Mouse (Mus musculus): ENCODE results near the gene Cirbp.

- no peak for TF ChIP-seq CTCF (IDR thresholded peaks at IDR 0.05; ENCODE audit: low read depth, low read length)
- TF ChIP-seq POLR2A (IDR thresholded peaks at IDR 0.05; ENCODE audit: extremely low read depth, insufficient read depth, low read length): no peak
Measured at GRCm38 (mm10) chr10:80165392-80166128, at the start of gene Cirbp.
